Mouse (Mus musculus): Measurements from ENCODE around the gene Pprc1.

Gene Pprc1

DNA sequence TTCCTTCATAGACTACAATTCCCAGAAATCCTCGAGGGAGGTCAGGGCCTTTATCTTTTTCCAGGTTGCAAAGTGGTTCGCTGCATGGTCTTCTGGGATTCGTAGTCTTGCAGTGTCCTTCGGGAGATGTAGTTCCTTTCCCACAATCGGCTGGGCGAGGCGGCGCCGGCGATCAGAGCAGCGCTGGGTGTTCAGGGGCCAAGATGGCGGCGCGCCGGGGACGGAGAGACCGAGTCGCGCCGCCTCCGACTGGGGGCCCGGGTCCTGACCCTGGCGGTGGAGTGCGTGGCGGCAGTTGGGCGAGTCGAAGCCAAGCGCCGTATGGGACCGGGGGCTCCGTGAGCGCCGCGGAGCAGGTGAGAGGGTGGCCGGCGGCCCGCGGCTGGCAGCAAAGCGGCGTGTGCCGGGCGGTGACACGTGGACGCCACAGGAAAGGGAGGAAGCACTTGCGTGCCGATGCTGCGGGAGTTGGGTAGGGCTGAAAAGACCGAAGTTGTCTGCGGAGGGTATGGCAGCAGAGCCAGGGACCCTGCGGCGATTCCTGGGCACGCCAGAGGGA lies 11.8 kb downstream of the Pprc1 start:
- DNase-seq (ENCODE audit: low read depth), result peak; percentile 94

DNA sequence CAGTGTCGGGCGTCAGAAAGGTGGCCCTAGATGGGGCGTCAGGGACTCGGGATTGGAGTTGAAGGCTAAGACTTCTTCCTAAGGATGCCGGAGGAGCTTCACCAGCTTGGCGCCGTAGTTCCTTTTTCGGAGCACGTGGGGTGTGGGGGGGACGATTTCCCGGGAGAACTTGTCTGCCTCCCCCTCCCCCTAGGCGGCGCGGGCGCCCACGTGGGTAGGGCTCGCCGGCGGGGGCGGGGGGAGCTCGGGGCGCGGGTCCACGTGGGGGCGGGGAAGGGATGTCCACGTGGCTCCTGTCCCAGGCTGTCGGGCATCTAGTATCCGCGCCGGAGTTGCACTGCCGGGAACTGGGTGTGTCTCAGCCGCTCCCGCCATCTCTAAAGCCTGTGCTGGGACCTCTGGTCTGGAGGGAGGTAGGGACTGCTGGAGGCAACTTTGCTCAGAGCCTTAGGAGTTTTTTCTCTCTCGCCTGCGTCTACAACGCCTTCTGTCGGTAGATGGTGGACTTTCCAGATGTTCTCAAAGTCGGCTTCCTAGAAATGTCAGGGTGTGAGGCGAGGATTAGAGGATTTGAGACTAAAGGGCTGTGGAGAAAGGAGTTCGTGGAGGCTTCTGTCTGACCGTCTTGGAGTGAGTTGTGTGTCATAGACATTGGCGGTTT lies 12.4 kb downstream of the Pprc1 start:
- no peak for DNase-seq (ENCODE audit: low read depth)

DNA sequence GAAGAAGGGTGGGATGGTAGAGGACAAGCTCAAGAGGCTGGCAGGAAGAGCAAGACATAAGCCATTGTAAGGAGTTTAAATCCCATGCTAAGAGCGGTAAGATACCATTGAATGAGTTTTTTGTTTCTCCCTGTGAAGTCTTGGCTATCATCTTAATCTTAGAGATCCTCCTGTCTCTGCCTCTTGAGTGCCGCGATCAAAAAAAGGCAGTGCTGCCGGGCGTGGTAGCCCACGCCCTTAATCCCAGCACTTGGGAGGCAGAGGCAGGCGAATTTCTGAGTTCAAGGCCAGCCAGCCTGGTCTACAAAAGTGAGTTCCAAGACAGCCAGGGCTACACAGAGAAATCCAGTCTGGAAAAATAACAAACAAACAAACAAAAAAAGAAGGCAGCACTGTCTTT lies 13.8 kb downstream of the Pprc1 start:
- no peak for DNase-seq (ENCODE audit: low read depth)

DNA sequence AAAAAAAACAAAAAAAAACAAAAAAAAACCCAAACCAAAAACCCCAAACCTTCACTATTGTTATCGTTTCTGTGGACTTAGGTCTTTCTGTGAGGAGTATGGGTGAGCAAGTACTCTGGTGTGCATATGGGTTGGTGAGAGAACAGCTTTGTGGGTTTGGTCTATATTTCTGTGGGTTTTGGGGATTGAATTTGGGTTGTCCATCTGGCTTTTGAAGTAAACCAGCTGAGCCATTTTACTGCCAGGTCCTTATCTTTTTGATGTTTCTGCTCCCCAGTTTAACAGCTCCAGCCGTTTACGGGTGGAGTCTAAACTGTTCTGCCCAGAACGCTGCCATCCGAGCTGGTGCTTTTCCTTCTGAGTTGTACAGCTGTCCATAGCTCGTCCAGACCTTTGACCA lies 16.2 kb downstream of the Pprc1 start:
- no peak for DNase-seq (ENCODE audit: low read depth)

DNA sequence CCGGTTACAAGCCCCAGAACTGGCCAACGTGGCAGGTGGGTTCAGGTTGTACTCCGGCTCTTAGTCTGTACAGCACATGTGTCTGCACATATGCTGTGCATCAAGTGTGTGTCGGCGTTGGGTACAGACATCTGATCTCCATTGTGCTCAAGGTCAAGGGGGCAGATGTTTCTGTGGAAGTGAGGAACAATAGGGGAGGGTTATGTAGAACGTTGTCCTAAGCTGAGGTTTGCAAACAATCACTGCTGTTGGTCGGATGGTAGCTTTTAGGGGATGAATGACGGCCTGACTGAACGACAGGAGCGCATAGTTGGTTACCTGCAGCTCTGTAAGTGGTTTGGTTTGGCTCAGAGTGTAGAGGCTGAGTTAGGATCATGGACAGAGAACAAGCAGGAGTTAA lies 23.4 kb downstream of the Pprc1 start:
- no peak for DNase-seq (ENCODE audit: low read depth)

DNA sequence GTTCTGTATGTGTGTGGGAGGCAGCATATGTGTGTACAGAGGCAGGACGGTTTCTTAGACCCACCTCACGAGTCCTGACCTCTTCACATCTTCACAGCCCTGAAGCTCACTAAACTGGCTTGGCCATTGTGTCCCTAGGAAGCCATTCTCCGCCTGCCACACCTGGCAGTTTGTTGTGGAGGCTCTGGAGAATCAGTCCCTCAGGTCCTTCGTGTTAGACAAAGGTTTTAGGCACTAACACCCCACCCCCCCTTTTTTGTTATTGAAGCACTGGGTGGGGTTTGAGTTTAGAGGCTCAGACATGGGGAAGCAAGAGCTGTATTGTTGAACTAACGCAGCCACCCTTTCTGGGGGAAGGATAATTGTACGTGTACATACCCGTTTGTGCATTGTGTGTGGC lies 28.6 kb downstream of the Pprc1 start:
- no peak for DNase-seq (ENCODE audit: low read depth)

DNA sequence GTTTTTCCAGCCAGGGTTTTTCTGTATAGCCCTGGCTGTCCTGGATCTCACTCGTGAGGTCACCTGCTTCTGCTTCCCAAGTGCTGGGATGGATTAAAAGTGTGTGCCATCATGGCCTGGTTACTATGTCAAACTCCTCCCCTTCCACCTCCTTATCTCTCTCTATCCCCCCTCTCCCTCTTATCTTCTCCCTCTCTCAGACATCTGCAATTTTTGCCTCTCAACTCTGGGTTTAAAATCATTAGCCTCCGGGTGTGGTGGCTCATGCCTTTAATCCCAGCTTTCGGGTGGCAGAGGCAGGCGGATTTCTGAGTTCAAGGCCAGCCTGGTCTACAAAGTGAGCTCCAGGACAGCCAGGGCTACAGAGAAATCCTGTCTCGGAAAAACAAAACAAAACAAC lies 29.6 kb downstream of the Pprc1 start:
- no peak for DNase-seq (ENCODE audit: low read depth)

DNA sequence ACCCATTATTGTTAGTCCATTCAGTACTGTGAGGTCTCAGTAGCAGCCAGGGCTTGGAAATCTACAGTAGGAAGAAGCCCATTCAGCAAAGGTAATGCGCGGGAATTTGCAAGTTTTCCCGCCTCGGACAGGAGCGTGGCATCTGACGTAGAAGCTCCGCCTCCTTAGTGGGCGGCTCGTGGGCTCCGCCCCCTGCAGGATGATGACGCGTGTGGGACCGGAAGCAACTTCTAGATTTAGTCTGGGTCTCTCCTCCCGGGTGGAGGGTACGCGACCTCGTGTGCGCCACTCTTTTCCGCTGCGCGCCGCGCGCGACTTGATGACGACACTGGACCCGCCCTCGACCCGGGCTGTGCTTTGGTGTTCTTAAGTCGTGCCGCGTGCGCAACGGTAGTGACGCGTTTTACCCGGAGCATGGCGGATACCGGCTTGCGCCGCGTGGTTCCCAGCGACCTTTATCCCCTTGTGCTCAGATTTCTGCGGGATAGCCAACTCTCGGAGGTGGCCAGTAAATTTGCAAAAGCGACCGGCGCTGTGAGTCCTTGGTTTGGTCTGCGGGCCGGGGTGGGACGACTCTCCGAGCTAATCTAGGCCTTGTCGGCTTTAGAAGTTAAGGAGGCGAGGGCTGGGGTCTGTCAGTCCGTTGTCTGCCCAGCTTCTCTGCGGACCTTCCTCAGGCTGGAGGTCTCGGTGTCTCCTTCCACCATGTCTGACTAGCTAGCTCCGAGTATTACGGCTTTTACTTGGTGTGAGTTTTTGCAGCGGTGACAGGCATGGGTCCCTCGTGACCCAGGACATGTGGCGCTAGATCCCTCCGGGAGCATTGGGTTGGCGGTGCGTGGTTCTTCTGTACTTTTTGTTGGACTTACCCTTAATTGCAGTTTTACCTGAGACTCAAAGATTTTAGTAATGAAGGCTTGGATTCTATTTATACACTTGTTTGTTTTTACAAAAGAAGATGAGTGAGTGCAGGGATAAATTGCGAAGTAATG lies 31.2 kb downstream of the Pprc1 start, which contains the start of gene Nolc1:
Gene Nolc1, plus strand, starts transcription at position 248 of the 992 bp plus-strand sequence.
- peak; percentile 100 for DNase-seq (ENCODE audit: low read depth)

DNA sequence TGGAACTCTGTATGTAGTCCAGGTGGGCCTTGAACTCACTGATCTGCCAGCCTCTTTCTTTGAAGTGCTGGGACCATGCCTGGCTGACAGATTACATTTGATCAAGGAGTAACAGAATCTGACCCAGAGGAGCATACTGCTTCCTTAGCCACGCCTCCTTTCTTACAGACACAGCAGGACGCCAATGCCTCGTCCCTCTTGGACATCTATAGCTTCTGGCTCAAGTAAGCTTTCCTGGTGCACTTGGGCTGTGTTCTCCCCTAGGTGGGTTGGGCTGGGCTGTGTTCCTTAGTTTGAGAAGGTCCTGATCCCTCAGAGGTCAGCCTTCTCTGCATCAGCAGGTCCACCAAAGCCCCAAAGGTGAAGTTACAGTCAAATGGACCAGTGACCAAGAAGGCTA lies 33.8 kb downstream of the Pprc1 start:
- no peak for DNase-seq (ENCODE audit: low read depth)

DNA sequence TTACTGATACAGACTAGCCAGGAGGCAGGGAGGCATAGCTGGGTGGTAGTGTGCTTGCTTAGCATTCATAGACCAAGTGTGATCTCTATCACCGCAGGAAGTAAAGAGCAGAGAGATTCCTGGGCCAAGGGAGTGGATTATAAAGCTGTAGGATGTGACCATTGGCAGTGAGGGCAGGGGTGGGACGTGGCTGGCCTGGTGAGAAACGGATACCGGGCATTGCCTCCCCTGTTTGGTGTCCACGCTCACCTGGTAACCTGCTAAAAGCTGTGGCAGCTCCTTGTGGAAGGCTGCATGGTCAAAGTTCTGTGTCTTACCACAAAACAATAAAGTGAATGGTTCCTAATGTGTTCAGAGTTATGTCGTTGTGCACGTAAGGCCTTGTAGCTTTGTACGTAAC lies 40.5 kb downstream of the Pprc1 start:
- no peak for DNase-seq (ENCODE audit: low read depth)

DNA sequence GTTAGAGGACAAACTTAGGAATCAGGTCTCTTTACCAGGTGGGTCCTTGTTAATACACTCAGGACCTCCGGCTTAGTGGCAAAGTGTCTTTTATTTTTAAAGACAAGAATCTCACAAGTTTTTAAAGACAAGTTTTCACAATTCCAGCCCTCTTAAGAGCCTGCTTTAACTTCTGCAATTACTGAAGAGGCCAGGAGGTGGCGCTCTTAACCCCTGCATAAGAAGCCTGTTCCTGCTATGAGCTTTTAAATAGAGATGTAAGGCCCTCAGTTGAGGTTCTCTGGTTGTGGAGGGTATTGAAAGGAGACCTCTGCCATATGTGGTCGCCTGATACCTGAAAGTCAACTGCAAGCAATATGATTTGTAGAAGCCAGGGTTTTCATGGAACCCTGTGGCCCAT lies 41.7 kb downstream of the Pprc1 start:
- DNase-seq (ENCODE audit: low read depth), result peak; percentile 84

DNA sequence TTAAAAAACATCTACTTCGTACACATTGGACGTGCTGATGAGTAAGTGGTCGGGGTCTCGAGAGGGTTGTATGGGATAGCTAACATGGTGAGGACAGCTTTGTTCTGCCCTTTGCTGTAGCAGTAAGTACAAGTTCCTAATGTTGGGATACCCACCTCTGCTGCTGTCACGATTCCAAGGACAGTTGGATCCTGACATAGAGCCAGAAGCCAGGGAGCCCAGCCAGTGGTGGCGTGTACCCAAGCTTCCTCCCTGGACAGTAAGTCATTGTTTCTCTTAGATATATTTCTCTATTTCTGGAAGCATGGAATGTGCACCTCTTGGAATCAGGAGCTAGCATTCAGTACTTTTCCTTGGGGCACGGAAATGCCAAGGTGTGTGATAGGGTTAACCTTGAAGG lies 43.2 kb downstream of the Pprc1 start:
- DNase-seq (ENCODE audit: low read depth), result no peak

DNA sequence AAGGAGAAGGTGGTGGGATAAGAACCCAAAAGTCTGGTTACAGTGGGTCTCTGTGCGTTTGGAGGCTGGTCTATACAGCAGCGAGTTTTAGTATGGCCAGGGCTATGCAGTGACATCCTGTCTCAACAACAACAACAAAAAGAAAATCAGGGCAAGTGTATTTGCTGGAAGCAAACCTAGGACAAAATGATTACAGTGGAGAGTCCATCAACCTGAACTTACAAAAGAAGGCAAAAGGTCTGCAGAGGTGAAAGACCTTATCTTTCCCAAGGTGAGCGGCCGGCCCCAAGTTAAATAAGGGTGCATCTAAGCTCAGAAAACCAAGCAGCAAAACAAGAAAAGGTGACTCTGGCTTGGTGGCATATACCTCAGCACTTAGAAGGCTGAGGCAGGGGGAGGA lies 47.0 kb downstream of the Pprc1 start:
- DNase-seq (ENCODE audit: low read depth), result no peak

DNA sequence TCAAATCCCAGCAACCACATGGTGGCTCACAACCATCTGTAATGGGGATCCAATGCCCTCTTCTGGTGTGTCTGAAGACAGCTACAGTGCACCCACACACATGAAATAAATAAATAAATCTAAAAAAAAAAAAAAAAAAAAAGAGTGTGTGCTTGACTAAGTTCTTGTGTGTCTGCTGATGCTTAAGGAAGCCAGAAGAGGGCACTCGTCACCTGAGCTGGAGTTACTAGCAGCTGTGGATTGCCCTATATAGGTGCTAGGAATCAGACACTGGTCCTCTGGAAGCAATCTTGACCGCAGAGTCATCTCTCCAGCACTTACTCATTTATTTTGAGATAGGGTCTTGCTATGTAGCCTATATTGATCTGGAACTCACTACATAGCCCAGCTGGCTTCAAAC lies 49.5 kb downstream of the Pprc1 start:
- no peak for DNase-seq (ENCODE audit: low read depth)

DNA sequence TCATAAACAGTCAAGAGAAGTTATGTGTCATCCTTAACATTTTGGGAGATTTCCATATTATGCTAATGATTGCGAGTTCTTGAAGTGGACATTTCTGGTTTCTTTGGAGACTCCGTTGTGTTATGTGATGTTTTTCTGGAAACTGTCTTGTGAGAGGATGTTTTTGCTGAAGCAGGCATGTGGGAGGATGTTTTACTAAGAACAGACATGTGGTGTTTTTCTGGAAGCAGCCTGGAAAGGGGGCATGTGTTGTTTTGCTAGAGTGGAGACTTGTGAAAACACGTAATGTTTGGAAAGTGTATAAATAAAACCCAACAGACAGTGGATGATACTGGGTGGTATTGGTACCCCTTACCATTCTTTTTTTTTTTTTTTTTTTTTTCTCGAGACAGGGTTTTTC lies 50.6 kb downstream of the Pprc1 start:
- no peak for DNase-seq (ENCODE audit: low read depth)

DNA sequence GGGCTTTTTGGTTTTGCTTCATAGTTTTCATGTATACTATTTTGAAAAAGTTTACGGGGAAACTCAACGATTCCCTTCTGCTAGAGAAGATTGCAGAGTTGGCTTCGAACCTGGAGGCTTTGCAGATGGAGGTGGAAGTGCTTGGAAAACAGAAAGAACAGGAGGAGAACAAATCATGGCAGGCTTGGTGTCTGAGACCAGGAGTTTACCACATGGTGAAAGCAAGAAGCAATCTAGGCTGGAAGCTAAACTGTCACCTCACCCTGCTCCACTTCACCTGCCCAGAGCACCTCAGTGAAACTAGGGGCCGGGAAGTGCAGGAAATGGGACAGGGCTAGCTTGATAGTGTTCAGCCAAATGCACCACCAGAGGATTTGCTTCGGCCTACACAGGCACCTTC lies 51.7 kb downstream of the Pprc1 start:
- no peak for DNase-seq (ENCODE audit: low read depth)

DNA sequence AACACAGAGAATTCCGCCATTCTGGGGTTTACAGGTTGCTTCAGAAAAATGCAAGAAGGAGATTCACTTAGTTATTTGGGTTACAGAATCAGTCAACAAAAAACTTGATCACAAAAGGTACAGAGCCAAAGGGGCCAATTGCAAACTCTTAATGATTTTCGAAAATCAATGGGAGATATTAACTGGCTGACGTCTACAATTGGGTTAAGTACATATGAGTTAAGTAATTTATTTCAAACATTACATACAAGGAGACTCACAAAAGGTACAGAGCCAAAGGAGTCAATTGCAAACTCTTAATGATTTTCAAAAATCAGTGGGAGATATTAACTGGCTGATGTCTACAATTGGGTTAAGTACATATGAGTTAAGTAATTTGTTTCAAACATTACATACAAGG lies 54.9 kb downstream of the Pprc1 start:
- no peak for DNase-seq (ENCODE audit: low read depth)

DNA sequence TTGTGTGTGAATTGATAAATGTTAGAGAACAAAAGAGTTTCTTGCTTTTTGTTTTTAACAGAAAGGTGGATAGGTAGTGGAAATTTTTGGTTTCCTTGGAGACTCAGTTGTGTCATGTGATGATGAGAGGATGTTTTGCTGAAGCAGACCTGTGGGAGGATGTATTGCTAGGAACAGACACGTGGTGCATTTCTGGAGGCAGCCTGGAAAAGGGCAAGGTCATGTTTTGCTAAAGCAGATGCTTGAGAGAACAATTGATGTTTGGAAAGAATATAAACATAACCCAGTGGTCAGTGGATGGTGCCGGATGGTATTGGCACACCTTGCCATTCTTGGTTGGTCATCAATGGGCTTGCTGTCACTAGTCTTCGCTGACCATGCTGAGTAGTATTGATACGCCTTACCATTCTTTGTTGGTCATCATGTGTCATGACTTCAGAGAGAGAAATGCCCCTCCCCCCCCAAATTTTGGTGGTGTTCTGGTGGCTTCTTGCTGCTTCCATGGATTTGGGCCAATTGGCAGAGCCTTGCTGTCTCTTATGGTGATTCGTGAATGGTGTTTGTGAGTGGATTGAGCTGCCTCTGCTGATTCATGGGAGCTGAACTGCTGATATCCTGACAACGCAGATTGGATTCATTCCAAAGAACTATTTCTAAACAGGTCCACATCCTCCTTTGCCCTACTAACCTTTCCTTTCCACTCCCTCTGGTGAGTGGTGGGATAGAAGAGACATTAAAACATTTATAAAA lies 58.9 kb downstream of the Pprc1 start:
- no peak for DNase-seq (ENCODE audit: low read depth)

DNA sequence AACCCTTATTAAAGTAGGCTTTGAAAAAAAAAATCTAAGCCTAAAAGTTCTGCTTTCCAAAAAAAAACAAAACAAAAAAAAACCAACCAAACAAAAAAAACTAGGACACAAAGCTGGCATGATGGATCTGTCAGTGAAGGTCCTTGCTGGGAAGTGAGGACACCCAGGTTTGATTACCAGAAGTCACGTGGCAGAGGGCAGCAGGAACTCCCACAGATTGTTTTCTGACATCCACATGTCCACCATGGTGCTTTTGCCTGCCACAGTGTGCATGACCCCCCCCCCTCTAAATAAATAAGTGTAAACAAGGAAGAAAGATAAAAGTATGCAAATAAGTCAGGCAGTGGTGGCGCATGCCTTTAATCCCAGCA lies 59.5 kb downstream of the Pprc1 start:
- DNase-seq (ENCODE audit: low read depth), result no peak

DNA sequence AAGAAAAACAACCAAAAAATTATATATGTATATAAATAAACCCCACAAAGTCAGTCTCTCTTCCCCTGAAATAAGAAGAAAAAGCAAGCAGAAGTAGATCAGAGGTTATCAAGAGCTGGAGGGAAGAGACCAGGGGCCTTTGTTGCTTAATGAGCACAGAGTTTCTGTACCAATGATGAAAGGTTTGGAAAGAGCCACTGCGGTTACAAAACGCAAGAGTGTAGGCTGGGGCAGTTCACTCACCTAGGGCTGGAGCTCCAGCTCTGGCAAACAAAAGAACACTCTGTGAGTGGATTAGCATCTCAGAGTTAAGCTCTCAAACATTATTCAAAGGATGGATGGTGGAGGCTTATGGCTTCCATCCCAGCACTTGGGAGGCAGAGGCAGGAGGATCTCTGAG lies 65.5 kb downstream of the Pprc1 start:
- DNase-seq (ENCODE audit: low read depth), result no peak

DNA sequence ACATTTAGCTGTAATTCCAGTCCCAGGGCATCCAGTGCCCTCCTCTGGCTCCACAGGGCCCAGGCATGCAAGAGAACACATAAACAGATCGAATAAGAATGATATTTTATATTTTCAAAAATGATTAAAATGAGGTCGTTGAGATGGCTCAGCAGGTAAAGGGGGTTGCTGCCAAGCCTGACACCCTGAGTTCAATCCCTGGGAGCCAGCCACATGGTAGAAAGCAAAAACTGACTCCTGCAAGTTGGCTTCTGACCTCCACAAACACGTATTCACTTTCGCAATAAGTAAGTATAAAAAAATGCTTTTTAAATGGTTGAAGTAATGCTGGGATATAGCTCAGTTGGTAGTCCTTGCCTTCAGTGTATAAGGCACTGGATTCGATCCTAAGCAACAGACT lies 66.1 kb downstream of the Pprc1 start:
- no peak for DNase-seq (ENCODE audit: low read depth)

DNA sequence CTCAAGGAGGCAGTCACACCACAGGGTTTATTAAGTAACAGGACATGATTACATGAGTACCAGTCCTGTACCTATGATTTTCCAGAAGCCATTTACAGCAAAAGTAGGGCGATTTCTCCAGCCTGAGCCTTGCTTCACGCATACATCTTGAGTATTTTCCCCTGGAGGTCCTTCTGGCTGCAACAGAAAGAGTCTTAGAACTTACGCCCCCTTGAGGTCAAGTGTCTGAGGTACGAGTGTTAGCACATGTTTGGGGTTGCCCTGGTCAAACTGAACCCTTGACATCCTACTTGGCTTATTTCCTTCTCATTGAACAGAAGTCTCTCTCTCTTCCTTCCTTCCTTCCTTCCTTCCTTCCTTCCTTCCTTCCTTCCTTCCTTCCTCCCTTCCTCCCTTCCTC lies 69.9 kb downstream of the Pprc1 start:
- no peak for DNase-seq (ENCODE audit: low read depth)

DNA sequence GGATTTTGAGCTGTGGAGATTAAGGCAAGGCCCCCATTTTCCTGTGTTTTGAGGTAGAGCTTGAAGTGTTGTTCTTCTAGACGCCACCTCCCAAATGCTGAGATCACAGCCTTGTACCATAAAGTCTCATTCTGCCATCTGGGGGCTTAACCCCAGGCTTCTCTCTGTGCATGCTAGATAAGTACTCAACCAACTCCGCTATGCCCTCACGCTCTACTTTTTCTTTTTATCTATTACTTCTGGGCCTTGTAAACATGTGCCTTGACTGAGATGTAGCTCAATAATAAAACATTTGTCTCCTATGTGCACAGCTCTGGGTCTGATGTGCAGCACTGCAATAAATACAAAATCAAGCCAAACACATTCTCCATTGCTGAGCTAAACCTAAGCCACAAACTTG lies 74.8 kb downstream of the Pprc1 start:
- no peak for DNase-seq (ENCODE audit: low read depth)

Data from naive thymus-derived CD4-positive, alpha-beta T cell, adult 2 months (primary cell).